Mouse (Mus musculus) heart, embryonic 15.5 days (tissue): ENCODE measurements around the gene Gm21915. TPM values are rescaled to one million over a fixed set of nuclear protein-coding genes. Genes with fewer than 3 reads are reported as not detected.

Source experiments
- polyA plus RNA-seq: library from polyadenylated mRNA; unstranded; fragments of >200 nt; fragmentation: Nextera tagmentation; extraction: Ambion mirVana; gene quantifications from 2 replicates; pipeline ENCODE4 v1.2.1, GENCODE M21; 2015

Gene Gm21915
- polyA plus RNA-seq, 1 experiment from 2014 or later: not detected

Other genes starting within 250 kb of the Gm21915 start
- gene Gramd1b, start 139.2 kb upstream of the Gm21915 start, polyA plus RNA-seq: 5.7 TPM in 2 replicates
- 7.9 and 9.8 TPM in 2 replicates for gene Clmp, start 15.3 kb downstream of the Gm21915 start, polyA plus RNA-seq
- gene Hspa8, start 130.4 kb downstream of the Gm21915 start, polyA plus RNA-seq: 1,867 and 1,945 TPM in 2 replicates
- gene Bsx, start 203.5 kb downstream of the Gm21915 start, polyA plus RNA-seq: not detected in 2 replicates